Mouse (Mus musculus): ENCODE measurements at regions not wholly inside any gene's neighbourhood (a gene's known extent, or its start where the extent isn't known, plus 50 kb on each side); places are given as distances from the start of the nearest gene placed in this dataset.
A peak's percentile ranks its signal among the peaks of the same experiment; 100 is the strongest.

- DNase-seq (ENCODE audit: low read depth, low spot score), result peak; percentile 20
These were observed 529.9 kb upstream of the Pkn2 start for GRCm38 (mm10) chr3:143411655-143412054.

- DNase-seq (ENCODE audit: low read depth, low spot score), result no peak
These were observed 517.2 kb upstream of the Pkn2 start for GRCm38 (mm10) chr3:143398966-143399365.

- DNase-seq (ENCODE audit: low read depth, low spot score), result no peak
These were observed 502.6 kb upstream of the Pkn2 start for GRCm38 (mm10) chr3:143384357-143384756.

- peak; percentile 73 for DNase-seq (ENCODE audit: low read depth, low spot score)
These were observed 497.4 kb upstream of the Pkn2 start for GRCm38 (mm10) chr3:143379193-143379592.

GRCm38 (mm10) chr3:143377446-143377845 is 495.6 kb upstream of the Pkn2 start:
- no peak for DNase-seq (ENCODE audit: low read depth, low spot score)

GRCm38 (mm10) chr3:143375527-143376061 is 493.8 kb upstream of the Pkn2 start:
- no peak for DNase-seq (ENCODE audit: low read depth, low spot score)

GRCm38 (mm10) chr3:143373501-143373900 is 491.7 kb upstream of the Pkn2 start:
- DNase-seq (ENCODE audit: low read depth, low spot score), result no peak

GRCm38 (mm10) chr3:143369002-143369401 is 487.2 kb upstream of the Pkn2 start:
- no peak for DNase-seq (ENCODE audit: low read depth, low spot score)

- DNase-seq (ENCODE audit: low read depth, low spot score), result no peak
These were observed 458.2 kb upstream of the Pkn2 start for GRCm38 (mm10) chr3:143340032-143340431.

- no peak for DNase-seq (ENCODE audit: low read depth, low spot score)
These were observed 451.5 kb upstream of the Pkn2 start for GRCm38 (mm10) chr3:143333339-143333738.

GRCm38 (mm10) chr3:143328521-143328920 is 446.7 kb upstream of the Pkn2 start:
- DNase-seq (ENCODE audit: low read depth, low spot score), result no peak

- no peak for DNase-seq (ENCODE audit: low read depth, low spot score)
These were observed 445.8 kb upstream of the Pkn2 start for GRCm38 (mm10) chr3:143327652-143328051.

- no peak for DNase-seq (ENCODE audit: low read depth, low spot score)
These were observed 434.7 kb upstream of the Pkn2 start for GRCm38 (mm10) chr3:143316457-143316856.

- DNase-seq (ENCODE audit: low read depth, low spot score), result no peak
These were observed 410.0 kb upstream of the Pkn2 start for GRCm38 (mm10) chr3:143291793-143292192.

GRCm38 (mm10) chr3:143264132-143264531 is 382.3 kb upstream of the Pkn2 start:
- DNase-seq (ENCODE audit: low read depth, low spot score), result no peak

GRCm38 (mm10) chr3:143252643-143253042 is 370.8 kb upstream of the Pkn2 start:
- DNase-seq (ENCODE audit: low read depth, low spot score), result no peak

- no peak for DNase-seq (ENCODE audit: low read depth, low spot score)
These were observed 370.2 kb upstream of the Pkn2 start for GRCm38 (mm10) chr3:143252008-143252407.

- no peak for DNase-seq (ENCODE audit: low read depth, low spot score)
These were observed 360.9 kb upstream of the Pkn2 start for GRCm38 (mm10) chr3:143242691-143243090.

- peak; percentile 32 for DNase-seq (ENCODE audit: low read depth, low spot score)
These were observed 359.0 kb upstream of the Pkn2 start for GRCm38 (mm10) chr3:143240545-143241383.

- DNase-seq (ENCODE audit: low read depth, low spot score), result no peak
These were observed 356.7 kb upstream of the Pkn2 start for GRCm38 (mm10) chr3:143238546-143238945.

- no peak for DNase-seq (ENCODE audit: low read depth, low spot score)
These were observed 342.4 kb upstream of the Pkn2 start for GRCm38 (mm10) chr3:143223999-143224729.

- DNase-seq (ENCODE audit: low read depth, low spot score), result no peak
These were observed 311.6 kb upstream of the Pkn2 start for GRCm38 (mm10) chr3:143193263-143193970.

Measured in forelimb bud, embryonic 11.5 days (tissue).